Mouse (Mus musculus): Measurements from ENCODE around the gene Stoml1. TPM values are rescaled to one million over a fixed set of nuclear protein-coding genes. Genes with fewer than 3 reads are reported as not detected.

Stoml1 gene
- total RNA-seq, 2 experiments from 2014 or later: 71.3 to 79.0 TPM

- DNase-seq: no peak
Measured at GRCm38 (mm10) chr9:58272068-58272541, 19.1 kb downstream of the Stoml1 start.

DNA sequence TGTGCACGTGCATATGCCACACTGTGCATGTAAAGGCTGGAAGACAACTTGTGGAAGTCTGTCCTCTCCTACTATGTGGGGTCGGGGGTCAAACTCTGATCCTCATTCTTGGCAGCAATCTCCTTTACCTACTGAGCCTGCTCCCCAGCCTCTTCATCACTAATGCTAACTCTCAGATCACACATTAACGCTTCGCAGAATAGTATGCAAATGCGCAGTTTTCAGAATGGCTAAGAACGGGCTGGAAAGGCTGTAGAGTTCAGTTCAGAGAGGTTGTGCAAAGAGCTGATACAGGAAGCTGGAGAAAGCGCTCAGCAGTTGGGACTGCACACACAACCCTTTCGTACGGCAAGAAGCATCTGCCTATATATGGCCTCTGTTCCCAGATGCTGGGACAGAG, 19.9 kb downstream of the Stoml1 start:
- DNase-seq: no peak

DNA sequence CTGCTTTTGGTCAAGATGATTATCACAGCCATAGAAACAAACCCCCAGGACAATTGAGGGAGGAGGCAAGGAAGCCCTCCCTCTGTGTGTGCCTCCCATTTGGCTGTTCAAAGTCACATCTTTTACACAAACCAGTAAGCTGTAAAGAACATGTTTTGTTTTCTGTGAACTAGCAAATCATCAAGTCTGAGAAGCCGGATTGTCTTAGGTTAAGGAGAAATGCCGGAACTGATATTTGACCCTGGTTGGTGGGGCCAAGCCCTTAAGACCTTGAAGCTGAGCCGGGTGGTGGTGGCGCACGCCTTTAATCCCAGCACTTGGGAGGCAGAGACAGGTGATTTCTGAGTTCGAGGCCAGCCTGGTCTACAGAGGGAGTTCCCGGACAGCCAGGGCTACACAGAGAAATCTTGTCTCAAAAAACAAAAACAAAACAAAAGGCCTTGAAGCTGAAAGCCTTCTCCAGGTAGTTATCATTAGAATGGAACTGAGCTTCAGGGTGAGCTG, 21.2 kb downstream of the Stoml1 start:
- no peak for DNase-seq

DNA sequence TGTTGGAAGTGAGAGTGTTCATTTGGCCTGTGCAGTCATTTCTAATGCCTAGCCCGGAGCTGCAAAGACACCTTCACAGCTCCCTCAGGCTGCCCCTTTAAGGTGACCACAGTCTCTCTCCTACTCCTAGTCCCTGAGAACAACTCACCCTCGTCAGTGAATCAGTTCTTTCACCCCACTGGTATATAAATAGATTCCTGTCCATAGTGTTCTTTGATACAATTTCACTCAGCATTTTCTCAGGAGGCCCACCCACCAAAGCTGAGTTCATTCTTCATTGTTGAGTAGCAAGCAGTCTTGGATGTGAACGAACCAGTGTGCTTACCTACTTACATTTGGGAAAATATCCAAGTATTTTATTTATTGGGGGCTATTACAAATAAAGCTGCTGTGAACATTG, 21.7 kb downstream of the Stoml1 start:
- no peak for DNase-seq

DNA sequence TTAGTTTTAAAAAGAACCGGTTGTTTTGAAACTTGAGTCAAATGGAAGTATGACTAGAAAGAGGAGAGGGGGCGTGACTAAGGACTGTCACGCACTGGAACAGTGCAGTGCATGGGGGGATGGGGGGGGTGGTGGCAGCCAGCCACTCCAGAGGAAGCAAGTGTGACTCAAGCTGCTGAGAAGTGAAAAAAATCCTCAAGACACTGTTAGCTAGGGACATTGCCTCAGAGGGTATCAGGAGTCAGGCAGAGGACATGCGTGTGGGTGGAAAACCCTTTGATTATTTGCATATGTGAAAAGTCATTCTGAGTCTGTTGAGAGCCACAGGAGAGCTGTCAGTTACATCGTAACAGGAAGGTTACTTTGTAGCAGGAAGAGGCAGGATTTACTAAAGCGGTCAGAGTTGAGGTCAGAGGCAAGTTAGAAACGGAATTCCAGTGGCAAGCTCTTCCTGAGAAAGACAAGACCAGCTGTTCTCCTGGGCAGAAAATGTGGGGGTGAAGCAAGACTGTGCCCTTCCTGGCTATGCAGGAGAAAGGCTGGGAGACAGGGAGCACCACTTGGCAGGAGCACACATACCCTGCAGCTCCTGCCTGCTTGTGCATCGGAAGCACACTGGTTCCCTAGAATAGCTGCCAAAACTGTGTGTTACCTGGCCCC, 22.3 kb downstream of the Stoml1 start:
- no peak for DNase-seq

DNA sequence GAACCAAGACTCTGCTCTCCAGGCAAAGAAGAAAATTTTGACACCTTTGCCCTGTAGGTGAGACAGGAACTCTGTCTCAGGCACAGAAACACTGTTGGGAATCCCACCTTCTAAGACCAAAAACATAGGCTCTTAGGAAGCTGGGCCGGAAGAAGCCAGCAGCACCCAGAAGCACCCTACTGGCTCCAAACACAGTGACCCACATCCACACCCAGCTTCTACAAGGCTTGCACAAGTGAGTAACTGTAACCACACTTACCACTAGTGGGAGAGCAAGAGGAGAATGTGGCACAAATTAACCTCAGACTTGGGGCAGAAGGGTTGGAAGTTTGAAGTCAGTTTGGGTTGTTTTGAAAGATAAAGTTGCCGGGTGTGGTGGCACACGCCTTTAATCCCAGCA, 22.8 kb downstream of the Stoml1 start:
- no peak for DNase-seq

- no peak for DNase-seq
Measured at GRCm38 (mm10) chr9:58276346-58276745, 23.4 kb downstream of the Stoml1 start.

DNA sequence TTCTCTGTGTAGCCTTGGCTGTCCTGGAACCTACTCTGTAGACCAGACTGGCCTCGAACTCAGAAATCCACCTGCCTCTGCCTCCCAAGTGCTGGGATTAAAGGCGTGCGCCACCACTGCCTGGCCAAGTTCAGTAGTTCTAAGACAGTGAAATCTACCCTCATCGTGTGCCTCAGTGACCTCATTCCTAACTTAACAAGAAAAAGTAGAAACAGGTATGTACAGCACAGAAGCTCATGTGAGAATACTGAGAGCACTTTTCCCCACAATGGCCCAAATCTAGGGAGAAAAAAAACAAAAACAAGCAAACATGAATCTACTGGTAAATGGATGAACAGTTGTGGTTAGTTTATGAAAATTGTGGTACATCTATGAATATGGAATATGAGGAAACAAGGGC, 25.3 kb downstream of the Stoml1 start:
- DNase-seq: no peak

GRCm38 (mm10) chr9:58278821-58279723, 26.1 kb downstream of the Stoml1 start:
- DNase-seq: no peak

- DNase-seq: no peak
Measured at GRCm38 (mm10) chr9:58279780-58280179, 26.8 kb downstream of the Stoml1 start.

DNA sequence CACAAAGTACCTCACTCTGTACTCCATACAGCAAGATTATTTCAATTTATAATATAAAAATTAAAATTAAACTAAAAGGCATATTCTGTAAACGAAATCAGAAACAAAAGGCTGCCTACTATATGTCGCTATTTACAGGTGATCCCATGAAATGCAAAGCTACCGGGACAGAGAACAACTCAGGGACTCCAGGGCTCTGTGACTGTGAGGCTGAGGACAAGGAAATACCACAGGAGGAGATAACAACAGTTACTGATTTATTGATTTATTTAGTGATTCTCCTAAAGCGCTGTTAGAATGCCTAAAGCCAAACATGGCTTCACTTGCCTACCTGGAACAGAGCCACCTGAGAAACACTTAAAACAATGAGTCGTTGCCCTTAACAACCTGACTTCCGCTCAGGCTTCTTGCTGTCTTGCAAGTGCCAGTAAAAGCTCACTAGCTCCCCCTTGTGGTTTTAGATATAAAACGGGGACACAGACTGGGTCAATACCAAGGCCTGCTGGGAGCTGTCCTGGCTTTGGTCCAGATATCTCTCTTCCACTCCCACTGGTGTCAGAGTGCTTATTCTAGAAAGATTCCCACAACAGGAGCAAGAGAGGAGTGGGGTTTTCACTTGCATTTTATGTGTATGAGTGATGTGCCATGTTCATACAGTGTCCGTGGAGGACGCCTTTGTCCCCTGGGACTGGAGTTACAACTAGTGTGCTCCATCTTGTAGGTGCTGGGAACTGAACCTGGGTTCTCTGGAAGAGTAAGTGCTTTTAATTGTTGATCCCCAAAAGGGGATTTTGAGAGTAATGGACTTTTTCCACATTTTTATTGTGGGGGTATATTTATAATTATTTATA, 27.5 kb downstream of the Stoml1 start:
- peak; percentile 32 to 49 for DNase-seq

DNA sequence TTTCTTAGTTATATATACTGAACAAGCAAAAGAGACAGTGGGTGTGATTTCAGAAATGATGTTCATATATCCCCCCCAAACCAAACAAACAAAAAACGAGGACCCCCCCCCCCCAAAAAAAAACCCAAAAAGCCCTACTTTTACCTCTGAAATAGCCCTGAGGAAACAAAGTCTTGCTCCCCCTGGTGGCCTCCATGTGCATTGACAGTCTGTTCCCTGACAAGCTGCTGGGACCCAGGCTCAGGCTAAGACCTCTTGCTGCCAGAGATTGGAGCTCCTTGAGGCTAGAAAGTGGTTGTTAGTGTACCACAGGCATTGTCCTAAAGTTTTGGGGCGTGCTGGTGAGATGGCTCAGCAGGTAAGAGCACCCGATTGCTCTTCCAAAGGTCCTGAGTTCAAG, 28.6 kb downstream of the Stoml1 start:
- no peak for DNase-seq

DNA sequence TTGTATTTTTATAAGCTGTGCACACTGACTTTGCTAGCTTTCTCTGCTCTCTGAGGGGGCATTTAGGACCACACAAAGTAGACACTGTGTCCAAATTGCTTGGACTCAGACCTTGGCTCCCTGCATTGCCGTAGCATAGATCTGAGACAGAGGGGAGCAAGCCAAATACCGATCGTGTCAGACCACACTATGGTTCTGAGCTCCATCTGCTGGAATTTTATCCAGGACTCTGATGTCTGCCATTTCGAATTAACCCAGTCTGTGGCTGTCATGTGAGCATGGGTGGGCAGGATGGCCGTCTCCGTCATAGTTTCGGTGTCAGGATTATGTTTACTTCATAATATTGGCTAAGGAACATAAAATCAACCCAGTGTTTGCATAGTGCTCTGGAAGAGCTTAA, 30.5 kb downstream of the Stoml1 start:
- no peak for DNase-seq

DNA sequence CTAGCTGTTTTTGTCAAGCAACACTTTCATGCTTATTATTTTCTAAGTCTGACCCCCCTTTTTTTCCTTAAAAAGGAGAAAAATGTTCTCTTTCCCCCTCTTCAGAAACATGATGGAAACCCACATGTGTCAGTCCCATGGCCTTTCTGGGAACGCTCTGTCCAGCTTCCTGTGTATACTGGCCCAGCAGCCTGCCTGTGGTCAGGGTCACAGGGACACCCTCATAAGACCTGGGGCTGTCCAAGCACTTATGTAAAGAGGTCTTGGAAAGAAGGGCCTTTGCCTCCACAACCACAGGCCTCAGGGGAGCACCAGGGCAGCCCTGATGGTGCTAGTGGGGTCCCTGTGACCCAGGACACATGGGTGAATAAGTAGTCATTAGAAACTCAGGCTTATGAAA, 36.1 kb downstream of the Stoml1 start:
- DNase-seq: no peak

- no peak for DNase-seq
Measured at GRCm38 (mm10) chr9:58289901-58290300, 36.9 kb downstream of the Stoml1 start.

DNA sequence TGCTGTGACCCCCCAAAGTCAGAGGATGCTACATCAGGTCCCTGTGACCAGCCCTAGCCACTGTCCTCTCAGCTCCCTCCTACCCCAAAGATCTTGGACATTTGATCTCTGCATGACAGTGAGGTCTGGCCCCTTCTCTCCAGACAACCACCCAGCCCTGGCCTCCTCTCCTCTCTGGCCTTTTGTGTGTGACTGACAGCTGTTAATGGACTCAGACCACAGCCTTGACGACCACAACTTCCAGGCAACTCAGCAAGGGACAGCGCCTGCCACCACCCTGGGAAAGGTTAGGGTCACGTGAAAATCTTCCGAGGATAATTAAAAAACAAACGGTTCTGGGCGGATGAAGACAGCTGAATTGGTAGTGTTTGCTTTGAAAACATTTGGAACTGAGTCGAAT, 41.6 kb downstream of the Stoml1 start:
- DNase-seq: no peak

DNA sequence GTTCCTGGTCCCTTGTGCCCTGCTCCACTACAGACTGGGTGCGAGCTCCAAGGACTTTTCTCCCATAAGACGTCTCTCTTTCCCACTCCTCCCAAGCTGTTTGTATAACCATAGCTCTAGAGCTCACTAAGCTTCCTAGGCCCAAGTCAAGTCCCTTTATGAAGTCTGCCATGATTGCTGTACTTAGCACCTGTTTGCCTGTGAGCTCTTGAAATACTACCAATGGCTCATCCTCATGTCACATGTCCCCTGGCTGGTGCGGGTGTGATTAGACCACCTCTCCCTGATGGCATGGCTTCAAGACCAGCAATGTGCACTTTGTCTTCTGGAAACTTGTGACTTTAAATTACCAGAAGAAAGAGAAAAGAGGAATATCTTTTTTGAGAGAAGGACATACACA, 42.4 kb downstream of the Stoml1 start:
- DNase-seq: no peak

DNA sequence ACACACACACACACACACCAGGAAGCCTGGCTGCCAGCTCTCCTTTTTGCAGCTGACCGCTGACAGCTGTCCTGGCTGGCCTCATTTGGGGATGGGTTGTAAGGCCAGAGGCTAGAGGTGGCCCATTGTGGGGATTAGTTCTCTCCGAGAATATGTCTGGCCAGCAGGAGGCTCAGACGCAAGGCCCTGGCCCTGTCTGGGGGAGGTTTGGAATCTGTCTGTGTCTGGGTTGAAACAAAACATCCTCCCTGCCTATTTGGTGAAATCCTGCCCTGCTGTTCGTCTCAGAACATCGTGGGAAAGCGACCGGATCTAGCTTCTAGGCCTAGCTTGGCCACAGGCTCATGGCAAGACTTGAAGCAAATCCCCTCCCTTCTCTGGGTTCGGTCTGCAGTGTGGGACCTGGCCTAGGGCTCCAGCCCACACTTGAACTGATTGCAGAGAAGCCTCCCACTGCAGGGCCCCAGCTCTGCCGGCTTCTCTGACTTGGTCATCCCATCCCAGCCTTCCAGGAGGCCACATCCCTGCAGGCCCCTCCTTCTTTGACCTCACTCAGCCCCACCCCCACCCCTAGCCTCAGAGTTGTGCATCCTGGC, 42.9 kb downstream of the Stoml1 start:
- DNase-seq: no peak

DNA sequence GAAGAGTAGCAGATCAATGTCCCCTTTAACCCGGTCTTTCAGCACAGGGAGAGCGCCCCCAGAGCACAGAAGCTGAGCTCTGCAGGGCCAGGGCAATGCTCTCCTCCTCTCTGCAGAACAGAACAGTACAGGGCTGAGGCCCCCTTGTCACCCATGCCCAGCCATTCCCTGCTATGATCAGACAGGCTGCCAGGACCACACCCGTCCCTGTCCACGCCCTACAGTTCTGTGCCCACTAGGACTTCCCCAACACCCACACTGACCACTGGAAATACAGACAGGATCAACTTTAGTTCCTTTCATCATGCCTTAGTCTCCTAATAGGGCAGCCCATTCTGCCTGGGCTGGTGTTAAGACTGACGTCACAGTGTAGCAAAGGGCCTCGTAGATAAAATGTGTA, 44.1 kb downstream of the Stoml1 start:
- no peak for DNase-seq

DNA sequence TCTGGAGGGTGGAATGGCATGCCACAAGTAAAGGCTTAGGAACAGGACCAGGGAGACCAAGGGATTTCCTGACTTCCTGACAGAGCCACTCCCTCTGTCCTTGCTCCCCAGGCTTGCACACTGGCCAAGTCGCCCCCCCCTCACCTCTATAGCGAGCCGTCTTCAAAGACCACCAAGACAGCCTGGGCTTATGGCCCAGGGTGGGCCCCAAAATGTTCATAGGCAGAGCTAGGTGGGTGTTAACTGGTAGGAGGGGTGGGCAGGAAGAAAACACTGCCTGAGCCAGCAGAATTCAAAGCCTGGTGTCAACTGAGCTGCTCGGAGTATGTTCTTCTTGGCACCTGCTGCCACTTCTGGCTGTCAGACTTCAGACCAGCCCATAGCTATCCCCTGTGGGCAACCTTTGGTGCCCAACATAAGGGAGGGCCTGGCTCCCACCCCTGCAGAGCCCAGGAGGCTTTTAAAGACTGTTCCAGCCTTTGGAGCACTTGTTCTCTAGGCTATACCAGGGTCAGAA, 45.1 kb downstream of the Stoml1 start:
- no peak for DNase-seq

DNA sequence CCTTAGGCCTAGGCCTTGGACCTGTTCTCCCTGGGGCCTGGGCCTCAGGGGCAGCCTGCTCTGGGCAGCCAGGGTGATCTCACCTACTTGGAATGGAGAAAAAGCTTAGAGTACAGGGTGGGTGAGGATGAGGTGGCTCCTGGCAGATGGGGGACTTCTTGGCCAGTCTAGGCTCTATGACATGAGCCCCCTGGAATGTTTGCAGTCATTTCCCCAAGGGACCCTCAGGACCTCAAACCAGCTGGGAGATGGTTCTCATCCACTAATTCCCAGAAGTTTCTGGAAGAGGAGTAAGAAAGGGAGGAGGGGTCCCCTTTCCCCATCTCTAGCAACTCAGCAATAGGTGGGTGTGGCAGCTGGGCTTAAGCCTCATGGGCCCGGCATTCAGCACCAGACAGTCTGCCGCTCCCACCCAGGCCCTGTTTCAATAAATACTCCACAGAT, 46.4 kb downstream of the Stoml1 start:
- DNase-seq: no peak

GRCm38 (mm10) chr9:58303115-58303514, 50.2 kb downstream of the Stoml1 start:
- no peak for DNase-seq

Measured in layer of hippocampus, postnatal 36 days (tissue).